Mouse (Mus musculus): Measurements from ENCODE around the gene Arhgef15. TPM values are rescaled to one million over a fixed set of nuclear protein-coding genes. Genes with fewer than 3 reads are reported as not detected.
"Not testable (repeated sequence)": the region's sequence is repeated elsewhere in the genome, so short reads cannot be mapped to it uniquely, and the experiment has no call there.

Arhgef15 gene
- polyA plus RNA-seq, 1 experiment: 0.49 TPM

DNA sequence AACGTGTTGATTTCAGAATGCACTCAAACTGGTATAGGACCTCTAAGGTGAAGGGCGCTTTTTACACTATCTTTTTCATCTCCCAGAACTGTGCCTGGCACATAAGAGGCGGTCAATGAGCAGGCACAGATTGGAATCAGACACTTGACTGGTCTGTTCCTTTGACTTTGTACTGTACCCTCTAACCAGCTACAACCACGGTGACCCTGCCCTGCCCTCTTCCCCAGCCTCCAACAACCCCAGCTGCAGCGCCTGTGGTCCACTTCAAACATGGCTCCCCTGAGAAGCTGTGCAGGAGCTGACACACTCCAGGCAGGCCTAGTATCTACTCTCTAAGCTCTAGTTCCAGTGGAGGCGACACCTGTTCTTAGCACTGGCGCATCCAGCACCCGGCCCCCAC is 14.5 kb downstream of the Arhgef15 start:
- Histone ChIP-seq H3K79me2 (ENCODE audit: control insufficient read depth, insufficient read depth) (no peaks in the 10 kb centered on the region), H3ac (ENCODE audit: control insufficient read depth, insufficient read length) (no peak overlapping the region), H3K27me3 (ENCODE audit: control insufficient read depth, insufficient read depth, insufficient read length) (no peaks in the 10 kb centered on the region), H3K4me2 (ENCODE audit: low read depth) (no peak overlapping the region), H3K36me3 (ENCODE audit: control insufficient read depth, insufficient read depth) (no peaks in the 10 kb centered on the region), H3K4me3 (no peak overlapping the region)
- no peak for TF ChIP-seq POLR2AphosphoS2 (IDR thresholded peaks at IDR 0.05; ENCODE audit: insufficient read length, low read depth)

- Histone ChIP-seq H3K4me3 (peak overlapping the region; percentile 21), H3K4me2 (ENCODE audit: low read depth) (peak overlapping the region; percentile 91), H3K79me2 (ENCODE audit: control insufficient read depth, insufficient read depth) (no peaks in the 10 kb centered on the region), H3ac (ENCODE audit: control insufficient read depth, insufficient read length) (no peak overlapping the region), H3K36me3 (ENCODE audit: control insufficient read depth, insufficient read depth) (no peaks in the 10 kb centered on the region), H3K27me3 (ENCODE audit: control insufficient read depth, insufficient read depth, insufficient read length) (no peaks in the 10 kb centered on the region)
- no peak for TF ChIP-seq MYOG (IDR thresholded peaks at IDR 0.05; ENCODE audit: control insufficient read depth in 1 of 3, insufficient read depth in 1 of 3, insufficient read length in 2 of 3, low read depth in 2 of 3)
- TF ChIP-seq SRF (IDR thresholded peaks at IDR 0.05; ENCODE audit: control insufficient read depth, insufficient read length, low read depth): no peak
- no peak for TF ChIP-seq TCF3 (IDR thresholded peaks at IDR 0.05; ENCODE audit: insufficient read length, low read depth)
Measured at GRCm38 (mm10) chr11:68940516-68940915, 16.8 kb downstream of the Arhgef15 start.

DNA sequence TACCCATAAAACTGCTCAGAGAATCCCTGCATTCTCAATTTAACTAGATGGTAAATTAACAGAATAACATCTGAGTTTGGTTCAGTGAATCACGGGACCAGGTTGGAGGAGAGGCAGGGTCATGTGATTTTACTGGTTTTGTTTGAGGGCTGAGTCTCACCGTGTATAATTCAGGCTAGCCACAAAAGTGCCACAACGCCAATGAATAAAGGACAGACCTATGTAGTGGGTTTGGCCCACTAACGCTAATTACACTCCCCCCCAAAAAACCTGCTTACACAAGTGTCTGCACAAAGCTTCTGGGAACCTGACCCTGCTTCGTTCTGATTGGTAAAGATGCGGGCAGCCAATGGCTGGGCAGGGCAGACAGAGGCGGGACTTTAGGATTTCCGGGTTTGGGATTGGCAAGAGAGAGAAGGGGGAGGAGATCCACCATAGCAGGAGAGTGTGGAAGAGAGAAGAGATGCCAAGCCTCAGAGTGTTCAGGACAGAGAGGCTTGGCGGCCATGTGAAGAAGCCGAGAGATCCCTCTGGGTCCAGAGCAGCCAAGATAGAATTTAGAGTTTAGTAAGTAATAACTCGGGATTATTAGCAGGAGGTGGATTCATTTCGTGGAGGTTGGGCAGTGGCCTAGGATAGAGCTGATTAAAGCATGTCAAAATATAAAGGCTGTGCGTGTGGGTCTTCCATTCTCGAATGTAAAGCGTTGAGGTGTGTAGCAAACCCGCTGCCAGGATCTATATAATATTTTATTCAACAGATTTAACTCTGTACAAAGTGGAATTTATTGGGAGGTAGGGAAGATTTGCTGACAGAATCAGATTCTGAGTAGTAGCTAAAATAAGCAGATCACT is 17.6 kb downstream of the Arhgef15 start:
- TF ChIP-seq POLR2A (IDR thresholded peaks at IDR 0.05; ENCODE audit: insufficient read length, low read depth): peak; percentile 59
- no peak for TF ChIP-seq TCF12 (IDR thresholded peaks at IDR 0.05; ENCODE audit: insufficient read depth, poor library complexity, severe bottlenecking)
- no peak for TF ChIP-seq MAX (IDR thresholded peaks at IDR 0.05; ENCODE audit: low read depth)
- TF ChIP-seq MYOG (IDR thresholded peaks at IDR 0.05; ENCODE audit: control insufficient read depth in 1 of 3, insufficient read depth in 1 of 3, insufficient read length in 2 of 3, low read depth in 2 of 3): no peak
- TF ChIP-seq TCF3 (IDR thresholded peaks at IDR 0.05; ENCODE audit: insufficient read length, low read depth): no peak
- peak; percentile 73 for TF ChIP-seq USF1 (IDR thresholded peaks at IDR 0.05; ENCODE audit: low read depth)
- TF ChIP-seq POLR2AphosphoS2 (IDR thresholded peaks at IDR 0.05; ENCODE audit: insufficient read length, low read depth): peak; percentile 33
- TF ChIP-seq REST (IDR thresholded peaks at IDR 0.05; ENCODE audit: insufficient read depth, insufficient read length): no peak
- TF ChIP-seq E2F4 (IDR thresholded peaks at IDR 0.05; ENCODE audit: insufficient read depth): no peak
- no peak for TF ChIP-seq SRF (IDR thresholded peaks at IDR 0.05; ENCODE audit: control insufficient read depth, insufficient read length, low read depth)
- TF ChIP-seq MYOD1 (IDR thresholded peaks at IDR 0.05; ENCODE audit: control insufficient read depth in 1 of 3, insufficient read length in 2 of 3, low read depth in 2 of 3): no peak
- H3K79me2 ChIP-seq (ENCODE audit: control insufficient read depth, insufficient read depth): no peaks in the 10 kb centered on the region
- no peaks in the 10 kb centered on the region for H3K36me3 ChIP-seq (ENCODE audit: control insufficient read depth, insufficient read depth)
- peak overlapping the region; percentile 21 for H3K4me3 ChIP-seq
- no peak overlapping the region for H3ac ChIP-seq (ENCODE audit: control insufficient read depth, insufficient read length)
- H3K4me2 ChIP-seq (ENCODE audit: low read depth): peak overlapping the region; percentile 91
- H3K27me3 ChIP-seq (ENCODE audit: control insufficient read depth, insufficient read depth, insufficient read length): no peaks in the 10 kb centered on the region

- not testable (repeated sequence) for H3K27me3 ChIP-seq (ENCODE audit: control insufficient read depth, insufficient read depth, insufficient read length); H3K79me2 ChIP-seq (ENCODE audit: control insufficient read depth, insufficient read depth); H3ac ChIP-seq (ENCODE audit: control insufficient read depth, insufficient read length); H3K4me3 ChIP-seq; H3K36me3 ChIP-seq (ENCODE audit: control insufficient read depth, insufficient read depth); H3K4me2 ChIP-seq (ENCODE audit: low read depth)
Measured at GRCm38 (mm10) chr11:68936951-68937350, 20.3 kb downstream of the Arhgef15 start.

DNA sequence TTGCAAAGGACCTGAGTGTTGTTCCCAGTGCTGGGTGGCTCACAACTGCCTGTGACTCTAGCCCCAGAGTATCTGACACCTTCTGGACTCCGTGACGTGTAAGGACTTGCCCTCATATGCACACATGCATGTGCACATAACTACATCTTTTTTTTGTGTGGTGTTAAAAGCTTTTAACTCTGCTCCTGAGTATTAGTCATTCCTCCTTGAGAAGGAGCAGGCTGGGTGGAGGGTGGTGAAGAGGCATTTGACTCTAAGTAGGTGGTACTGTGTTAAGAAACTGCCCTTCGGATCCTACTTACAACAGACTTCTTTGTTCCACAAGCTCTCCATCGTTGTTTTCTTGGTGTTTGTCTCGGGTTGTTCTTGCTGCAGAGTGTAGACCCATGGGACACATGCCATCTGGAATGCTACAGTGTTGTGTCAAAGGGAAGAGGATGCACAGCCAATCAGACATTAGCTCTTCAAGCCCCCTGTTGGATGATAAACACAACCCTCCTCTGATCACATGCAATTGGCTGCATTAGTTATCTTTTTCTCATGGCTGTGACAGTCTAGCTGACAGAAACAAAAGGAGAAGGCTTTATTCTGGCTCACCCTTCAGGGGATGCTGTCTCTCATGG is 23.3 kb downstream of the Arhgef15 start:
- Histone ChIP-seq H3K36me3 (ENCODE audit: control insufficient read depth, insufficient read depth) (no peaks in the 10 kb centered on the region), H3ac (ENCODE audit: control insufficient read depth, insufficient read length) (no peak overlapping the region), H3K79me2 (ENCODE audit: control insufficient read depth, insufficient read depth) (no peaks in the 10 kb centered on the region), H3K4me3 (no peak overlapping the region), H3K4me2 (ENCODE audit: low read depth) (no peak overlapping the region), H3K27me3 (ENCODE audit: control insufficient read depth, insufficient read depth, insufficient read length) (no peaks in the 10 kb centered on the region)
- TF ChIP-seq POLR2A (IDR thresholded peaks at IDR 0.05; ENCODE audit: insufficient read length, low read depth) (no peak), MAX (IDR thresholded peaks at IDR 0.05; ENCODE audit: low read depth) (no peak), MYOG (IDR thresholded peaks at IDR 0.05; ENCODE audit: control insufficient read depth in 1 of 3, insufficient read depth in 1 of 3, insufficient read length in 2 of 3, low read depth in 2 of 3) (no peak), TCF12 (IDR thresholded peaks at IDR 0.05; ENCODE audit: insufficient read depth, poor library complexity, severe bottlenecking) (no peak), TCF3 (IDR thresholded peaks at IDR 0.05; ENCODE audit: insufficient read length, low read depth) (no peak), SRF (IDR thresholded peaks at IDR 0.05; ENCODE audit: control insufficient read depth, insufficient read length, low read depth) (no peak), E2F4 (IDR thresholded peaks at IDR 0.05; ENCODE audit: insufficient read depth) (no peak), USF1 (IDR thresholded peaks at IDR 0.05; ENCODE audit: low read depth) (no peak), MYOD1 (IDR thresholded peaks at IDR 0.05; ENCODE audit: control insufficient read depth in 1 of 3, insufficient read length in 2 of 3, low read depth in 2 of 3) (no peak), REST (IDR thresholded peaks at IDR 0.05; ENCODE audit: insufficient read depth, insufficient read length) (no peak), CEBPB (IDR thresholded peaks at IDR 0.05; ENCODE audit: insufficient read depth, poor library complexity, severe bottlenecking) (no peak), POLR2AphosphoS2 (IDR thresholded peaks at IDR 0.05; ENCODE audit: insufficient read length, low read depth) (no peak)
